Mouse (Mus musculus) embryonic facial prominence, embryonic 14.5 days (tissue): Measurements from ENCODE around the gene Hmcn1. TPM values are rescaled to one million over a fixed set of nuclear protein-coding genes. Genes with fewer than 3 reads are reported as not detected.

Experiments
- ATAC-seq: fragments of 200-750 bp; cut with Nextera tagmentation; 2 replicates; pipeline ENCODE4 v1.8.0; 2017; ENCODE audit warnings: low read depth, moderate number of reproducible peaks, moderate TSS enrichment
- DNase-seq: peaks from one replicate; pipeline ENCODE4 v3.0.0-alpha.2; 2015; ENCODE audit warnings: low spot score
- H3K27ac ChIP-seq: fragments of 300-500 bp; sonication (generic); replicated peaks from 2 replicates; pipeline ENCODE4 v1.5.1; 2014; ENCODE audit warnings: low read depth, mild to moderate bottlenecking, low read length, moderate library complexity
- H3K27me3 ChIP-seq: fragments of 300-500 bp; sonication (generic); replicated peaks from 2 replicates; pipeline ENCODE4 v1.6.1; 2014; ENCODE audit warnings: low read length; ENCODE audit not compliant: control insufficient read depth, insufficient read depth
- H3K36me3 ChIP-seq: fragments of 300-500 bp; sonication (generic); 2 replicates; pipeline ENCODE4 v1.6.1; 2014; ENCODE audit warnings: low read length, mixed read lengths; ENCODE audit not compliant: control insufficient read depth, insufficient read depth
- H3K4me1 ChIP-seq: fragments of 300-500 bp; sonication (generic); 2 replicates; pipeline ENCODE4 v1.6.1; 2014; ENCODE audit warnings: antibody characterized with exemption, low read length; ENCODE audit not compliant: control insufficient read depth, insufficient read depth
- H3K4me2 ChIP-seq: fragments of 300-500 bp; sonication (generic); 2 replicates; pipeline ENCODE4 v1.6.1; 2014; ENCODE audit warnings: low read depth, mild to moderate bottlenecking, low read length, moderate library complexity, mixed read lengths
- H3K4me3 ChIP-seq: fragments of 300-500 bp; sonication (generic); 2 replicates; pipeline ENCODE4 v1.5.1; 2014; ENCODE audit warnings: low read depth, mild to moderate bottlenecking, low read length
- H3K9ac ChIP-seq: fragments of 300-500 bp; sonication (generic); 2 replicates; pipeline ENCODE4 v1.6.1; 2014; ENCODE audit warnings: low read depth, mild to moderate bottlenecking, low read length, moderate library complexity, mixed read lengths
- H3K9me3 ChIP-seq: fragments of 300-500 bp; sonication (generic); 2 replicates; pipeline ENCODE4 v1.6.1; 2016; ENCODE audit warnings: low read length; ENCODE audit not compliant: control insufficient read depth
- WGBS: fragments of 180-500 bp; shearing (Covaris S2); extraction: QIAGEN DNeasy Blood & Tissue Kit; methylation state at CpG from one replicate; pipeline ENCODE4 v1.1.7; 2014; 5-methylcytosine and 5-hydroxymethylcytosine counted together
- polyA plus RNA-seq: library from polyadenylated mRNA; unstranded; fragments of >200 nt; fragmentation: Nextera tagmentation; extraction: Ambion mirVana; gene quantifications from 2 replicates; pipeline ENCODE4 v1.2.1, GENCODE M21; 2014

The Hmcn1 gene
- polyA plus RNA-seq, 1 experiment from 2014 or later, result 30.7 TPM

- Histone ChIP-seq H3K27ac (peak overlapping the region; percentile 52; the same call in 1 of the 2 replicates), H3K4me3 (no peak overlapping the region), H3K36me3 (no peaks in the 10 kb centered on the region), H3K27me3 (no peaks in the 10 kb centered on the region), H3K4me1 (peaks cover 25% of the 10 kb centered on the region), H3K4me2 (no peak overlapping the region), H3K9me3 (no peaks in the 10 kb centered on the region), H3K9ac (no peak overlapping the region)
- WGBS, result 41% methylated on average over 6 of the region's 6 CpGs
- DNase-seq (peak; percentile 73), ATAC-seq (peak; percentile 62)
These were observed 455.7 kb downstream of the Hmcn1 start for GRCm38 (mm10) chr1:150537410-150538128.

DNA sequence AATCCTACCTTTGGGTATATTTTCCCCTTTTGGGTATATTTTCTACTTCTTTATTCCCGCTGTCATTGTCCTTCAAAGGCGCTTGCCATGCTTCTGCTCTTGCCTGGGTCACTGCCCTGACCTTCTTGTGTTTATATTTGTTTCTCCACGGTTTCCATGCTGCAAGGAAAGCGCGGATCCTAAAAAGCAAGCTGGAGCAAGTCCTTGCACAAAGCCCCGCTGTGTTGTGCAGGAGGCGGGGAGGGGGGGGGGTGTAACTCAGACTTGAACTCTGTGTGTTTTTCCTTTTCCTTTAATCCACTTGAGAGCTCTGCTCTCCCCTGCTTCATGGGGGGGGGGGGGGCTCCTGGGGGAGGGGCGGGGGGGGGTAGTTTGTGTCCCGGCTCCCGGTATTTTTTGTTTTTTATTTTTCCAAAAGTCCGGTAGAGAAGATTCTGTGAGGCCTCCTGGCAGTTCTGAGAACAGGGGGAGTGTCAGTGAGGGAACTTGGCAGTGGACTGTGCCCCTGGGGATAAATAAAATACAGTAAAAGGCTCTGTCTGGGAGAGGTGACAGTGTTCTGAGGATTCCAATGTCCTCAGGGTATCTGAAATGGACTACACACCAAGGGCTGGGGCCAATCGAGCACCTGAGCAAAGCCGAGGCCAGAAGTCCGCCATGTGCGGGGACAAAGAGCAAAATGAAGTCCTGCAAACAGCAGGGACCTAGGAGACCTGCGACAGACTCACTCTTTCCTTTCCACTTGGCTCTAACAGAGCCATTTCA is 457.3 kb downstream of the Hmcn1 start:
- H3K27me3 ChIP-seq, result no peaks in the 10 kb centered on the region
- no peak overlapping the region for H3K4me3 ChIP-seq
- WGBS, result 15% methylated on average over 16 of the region's 16 CpGs
- H3K4me1 ChIP-seq, result peaks cover 25% of the 10 kb centered on the region
- H3K9ac ChIP-seq, result peak overlapping the region; percentile 32; the same call in 1 of the 2 replicates
- ATAC-seq, result peak; percentile 64
- H3K36me3 ChIP-seq, result no peaks in the 10 kb centered on the region
- peak overlapping the region; percentile 31 for H3K4me2 ChIP-seq
- peak; percentile 72 for DNase-seq
- H3K27ac ChIP-seq, result peak overlapping the region; percentile 78
- no peaks in the 10 kb centered on the region for H3K9me3 ChIP-seq

DNA sequence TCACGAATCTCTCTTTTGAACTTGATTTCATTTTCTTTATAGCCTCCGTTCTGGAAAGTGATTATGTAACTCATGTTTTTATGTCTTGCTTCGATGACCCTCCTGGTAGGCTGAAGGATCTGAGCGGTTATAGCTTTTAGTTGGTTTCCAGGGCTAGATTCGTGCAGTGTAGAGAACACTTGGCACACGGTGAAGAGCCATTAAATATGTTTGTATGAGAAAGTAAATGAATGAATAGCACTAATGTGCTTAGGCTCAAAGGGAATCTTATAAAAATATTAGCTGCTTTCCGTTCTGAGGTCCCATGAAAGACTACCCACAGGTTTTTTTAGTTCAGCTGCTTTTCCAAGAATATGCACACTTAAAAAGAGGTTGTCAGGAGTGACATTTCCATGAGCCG is 458.6 kb downstream of the Hmcn1 start:
- 73% methylated on average over 8 of the region's 8 CpGs for WGBS
- no peak overlapping the region for H3K4me3 ChIP-seq
- no peak overlapping the region for H3K4me2 ChIP-seq
- H3K36me3 ChIP-seq, result no peaks in the 10 kb centered on the region
- no peak for DNase-seq
- H3K9me3 ChIP-seq, result no peaks in the 10 kb centered on the region
- no peak overlapping the region for H3K9ac ChIP-seq
- no peaks in the 10 kb centered on the region for H3K27me3 ChIP-seq
- ATAC-seq, result no peak
- no peak overlapping the region for H3K27ac ChIP-seq
- peaks cover 25% of the 10 kb centered on the region for H3K4me1 ChIP-seq

DNA sequence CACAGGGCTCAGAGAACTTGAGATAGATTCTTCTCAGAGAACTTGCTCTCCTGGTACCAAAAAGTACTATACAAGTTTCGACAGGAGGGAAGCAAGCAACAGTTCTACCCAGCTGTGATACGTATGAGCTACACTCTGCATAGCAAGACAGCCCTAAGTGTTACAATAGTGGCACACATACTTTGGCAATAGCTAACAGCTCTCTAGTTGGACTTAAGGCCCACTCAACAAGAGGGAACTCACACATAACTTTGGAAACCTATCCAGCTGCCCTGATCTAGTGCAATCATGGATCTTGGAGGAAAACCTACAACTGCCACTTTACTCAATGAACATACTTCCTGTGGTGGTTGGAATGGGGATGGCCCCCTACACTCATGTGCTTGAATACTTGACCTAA is 480.2 kb downstream of the Hmcn1 start:
- Histone ChIP-seq H3K27ac (no peak overlapping the region), H3K4me1 (no peaks in the 10 kb centered on the region), H3K9me3 (no peaks in the 10 kb centered on the region), H3K4me3 (no peak overlapping the region), H3K4me2 (no peak overlapping the region), H3K36me3 (no peaks in the 10 kb centered on the region), H3K27me3 (no peaks in the 10 kb centered on the region), H3K9ac (no peak overlapping the region)
- ATAC-seq, result no peak
- DNase-seq, result no peak
- 94% methylated on average over 2 of the region's 2 CpGs for WGBS

Other genes starting within 250 kb of the Hmcn1 start
- gene Gm47985, start 189.1 kb upstream of the Hmcn1 start, polyA plus RNA-seq, result 0.18 and 0.48 TPM in 2 replicates
- gene Gm8947, start 198.9 kb upstream of the Hmcn1 start, polyA plus RNA-seq, result 0.12 TPM in 1 of 2 replicates, not detected in the other
- 0.25 TPM in 1 of 2 replicates, not detected in the other for gene Gm47995, start 205.0 kb upstream of the Hmcn1 start, polyA plus RNA-seq
- gene 3110040M04Rik, start 210.7 kb upstream of the Hmcn1 start, polyA plus RNA-seq, result not detected in 2 replicates
- not detected in 2 replicates for gene Gm47996, start 216.7 kb upstream of the Hmcn1 start, polyA plus RNA-seq